Mouse (Mus musculus): ENCODE results near the gene Ccdc12. TPM values are rescaled to one million over a fixed set of nuclear protein-coding genes. Genes with fewer than 3 reads are reported as not detected.

Ccdc12 gene
- polyA plus RNA-seq, 1 experiment from 2014 or later = 147 TPM

GRCm38 (mm10) chr9:110732623-110733022 lies 76.3 kb downstream of the Ccdc12 start:
- H3K27ac ChIP-seq (ENCODE audit: low read length) = peak overlapping the region; percentile 60; the same call in 1 of the 2 replicates
- peak; percentile 94 for ATAC-seq (replicated peaks; ENCODE audit: extremely low read depth, insufficient read depth, low FRiP score)
- H3K27me3 ChIP-seq (ENCODE audit: control insufficient read depth, insufficient read depth, low read length) = peaks cover 3% of the 10 kb centered on the region
- peak overlapping the region; percentile 80 for H3K4me2 ChIP-seq (ENCODE audit: low read depth, low read length)
- peak overlapping the region; percentile 47 for H3K4me3 ChIP-seq (ENCODE audit: low read length)
- peak overlapping the region; percentile 70 for H3K9ac ChIP-seq (ENCODE audit: low read length)
- peaks cover 16% of the 10 kb centered on the region for H3K4me1 ChIP-seq (ENCODE audit: control insufficient read depth, insufficient read depth, low read length)
- no peaks in the 10 kb centered on the region for H3K9me3 ChIP-seq (replicated peaks; ENCODE audit: control insufficient read depth, low read length)
- WGBS = under 1% methylated on average over 26 of the region's 26 CpGs
- H3K36me3 ChIP-seq (ENCODE audit: control insufficient read depth, insufficient read depth) = no peaks in the 10 kb centered on the region

DNA sequence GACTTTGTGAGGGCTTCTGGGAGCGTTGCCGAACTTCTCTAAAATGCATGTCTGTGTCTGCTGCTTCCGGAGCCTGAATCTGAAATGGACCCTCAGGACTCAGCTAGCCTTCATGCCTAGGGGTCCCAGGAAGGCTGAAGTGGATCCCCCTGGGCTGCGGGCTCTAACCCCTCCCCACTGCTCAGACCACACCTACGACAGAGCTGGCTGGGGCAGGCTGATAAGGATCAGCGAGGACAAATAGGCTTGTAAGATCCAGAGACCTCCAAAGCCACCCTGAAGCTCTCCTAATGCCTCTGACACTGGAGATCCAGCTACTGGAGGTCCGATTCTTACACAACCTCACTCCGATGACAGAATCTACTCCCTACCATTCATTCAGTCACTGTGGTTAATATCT lies 76.8 kb downstream of the Ccdc12 start:
- ATAC-seq (replicated peaks; ENCODE audit: extremely low read depth, insufficient read depth, low FRiP score) = 0 out of 2 replicates have a peak, but pooled peaks have one; percentile 9

GRCm38 (mm10) chr9:110734154-110734553 lies 77.9 kb downstream of the Ccdc12 start:
- H3K36me3 ChIP-seq (ENCODE audit: control insufficient read depth, insufficient read depth) = no peaks in the 10 kb centered on the region
- no peak overlapping the region for H3K27ac ChIP-seq (ENCODE audit: low read length)
- H3K9ac ChIP-seq (ENCODE audit: low read length) = no peak overlapping the region
- H3K4me3 ChIP-seq (ENCODE audit: low read length) = no peak overlapping the region
- H3K27me3 ChIP-seq (ENCODE audit: control insufficient read depth, insufficient read depth, low read length) = no peaks in the 10 kb centered on the region
- WGBS = 72% methylated on average over 7 of the region's 7 CpGs
- H3K9me3 ChIP-seq (replicated peaks; ENCODE audit: control insufficient read depth, low read length) = no peaks in the 10 kb centered on the region
- H3K4me2 ChIP-seq (ENCODE audit: low read depth, low read length) = no peak overlapping the region
- H3K4me1 ChIP-seq (ENCODE audit: control insufficient read depth, insufficient read depth, low read length) = peaks cover 16% of the 10 kb centered on the region
- ATAC-seq (replicated peaks; ENCODE audit: extremely low read depth, insufficient read depth, low FRiP score) = no peak

More for the DNA sequence above, 76.8 kb downstream of the Ccdc12 start:
- WGBS = 7% methylated on average over 8 of the region's 8 CpGs
- Histone ChIP-seq H3K36me3 (ENCODE audit: control insufficient read depth, insufficient read depth) (no peaks in the 10 kb centered on the region), H3K4me3 (ENCODE audit: low read length) (peak overlapping the region; percentile 47), H3K27me3 (ENCODE audit: control insufficient read depth, insufficient read depth, low read length) (no peaks in the 10 kb centered on the region), H3K9ac (ENCODE audit: low read length) (peak overlapping the region; percentile 70), H3K4me1 (ENCODE audit: control insufficient read depth, insufficient read depth, low read length) (peaks cover 16% of the 10 kb centered on the region), H3K27ac (ENCODE audit: low read length) (peak overlapping the region; percentile 60; the same call in 1 of the 2 replicates), H3K9me3 (replicated peaks; ENCODE audit: control insufficient read depth, low read length) (no peaks in the 10 kb centered on the region), H3K4me2 (ENCODE audit: low read depth, low read length) (peak overlapping the region; percentile 80)

- H3K9ac ChIP-seq (ENCODE audit: low read length) = peak overlapping the region; percentile 13; the same call in 1 of the 2 replicates
- no peak overlapping the region for H3K4me2 ChIP-seq (ENCODE audit: low read depth, low read length)
- H3K27me3 ChIP-seq (ENCODE audit: control insufficient read depth, insufficient read depth, low read length) = peaks cover 4% of the 10 kb centered on the region; the same call in 1 of the 2 replicates
- peaks cover 16% of the 10 kb centered on the region for H3K4me1 ChIP-seq (ENCODE audit: control insufficient read depth, insufficient read depth, low read length)
- H3K9me3 ChIP-seq (replicated peaks; ENCODE audit: control insufficient read depth, low read length) = no peaks in the 10 kb centered on the region
- WGBS = 53% methylated on average over 9 of the region's 9 CpGs
- no peaks in the 10 kb centered on the region for H3K36me3 ChIP-seq (ENCODE audit: control insufficient read depth, insufficient read depth)
- H3K4me3 ChIP-seq (ENCODE audit: low read length) = no peak overlapping the region
- no peak for ATAC-seq (replicated peaks; ENCODE audit: extremely low read depth, insufficient read depth, low FRiP score)
- no peak overlapping the region for H3K27ac ChIP-seq (ENCODE audit: low read length)
Measured at GRCm38 (mm10) chr9:110736362-110736761, 80.1 kb downstream of the Ccdc12 start.

DNA sequence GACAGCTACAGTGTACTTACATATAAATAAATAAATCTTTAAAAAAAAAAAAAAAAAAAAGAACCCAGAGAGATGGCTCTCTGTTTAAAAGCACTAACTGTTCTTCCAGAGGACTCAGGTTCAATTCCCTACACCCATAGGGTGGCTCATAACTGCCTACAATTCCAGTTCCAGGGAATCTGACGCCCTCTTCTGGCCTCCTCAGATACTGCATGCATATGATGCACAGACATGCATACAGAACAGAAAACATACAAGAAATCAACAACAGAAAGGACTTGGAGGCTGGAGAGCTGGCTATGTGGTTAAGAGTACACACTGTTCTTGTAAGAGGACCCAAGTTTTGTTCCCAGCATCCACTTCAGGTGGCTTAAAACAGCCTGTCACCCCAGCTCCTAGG lies 81.8 kb downstream of the Ccdc12 start:
- no peak overlapping the region for H3K4me2 ChIP-seq (ENCODE audit: low read depth, low read length)
- ATAC-seq (replicated peaks; ENCODE audit: extremely low read depth, insufficient read depth, low FRiP score) = no peak
- no peaks in the 10 kb centered on the region for H3K9me3 ChIP-seq (replicated peaks; ENCODE audit: control insufficient read depth, low read length)

GRCm38 (mm10) chr9:110739961-110740360 lies 83.7 kb downstream of the Ccdc12 start:
- H3K27ac ChIP-seq (ENCODE audit: low read length) = no peak overlapping the region
- peaks cover 3% of the 10 kb centered on the region; the same call in 1 of the 2 replicates for H3K4me1 ChIP-seq (ENCODE audit: control insufficient read depth, insufficient read depth, low read length)
- H3K36me3 ChIP-seq (ENCODE audit: control insufficient read depth, insufficient read depth) = no peaks in the 10 kb centered on the region
- peaks cover 14% of the 10 kb centered on the region for H3K27me3 ChIP-seq (ENCODE audit: control insufficient read depth, insufficient read depth, low read length)
- H3K9me3 ChIP-seq (replicated peaks; ENCODE audit: control insufficient read depth, low read length) = no peaks in the 10 kb centered on the region
- no peak overlapping the region for H3K4me2 ChIP-seq (ENCODE audit: low read depth, low read length)
- ATAC-seq (replicated peaks; ENCODE audit: extremely low read depth, insufficient read depth, low FRiP score) = no peak
- 89% methylated on average over 7 of the region's 7 CpGs for WGBS
- no peak overlapping the region for H3K9ac ChIP-seq (ENCODE audit: low read length)
- H3K4me3 ChIP-seq (ENCODE audit: low read length) = no peak overlapping the region

More for the DNA sequence above, 81.8 kb downstream of the Ccdc12 start:
- 31% methylated on average over 1 of the region's 1 CpGs for WGBS
- no peaks in the 10 kb centered on the region for H3K36me3 ChIP-seq (ENCODE audit: control insufficient read depth, insufficient read depth)
- H3K4me3 ChIP-seq (ENCODE audit: low read length) = no peak overlapping the region
- peaks cover 10% of the 10 kb centered on the region for H3K4me1 ChIP-seq (ENCODE audit: control insufficient read depth, insufficient read depth, low read length)
- peaks cover 4% of the 10 kb centered on the region; the same call in 1 of the 2 replicates for H3K27me3 ChIP-seq (ENCODE audit: control insufficient read depth, insufficient read depth, low read length)
- H3K9ac ChIP-seq (ENCODE audit: low read length) = no peak overlapping the region
- H3K27ac ChIP-seq (ENCODE audit: low read length) = no peak overlapping the region

DNA sequence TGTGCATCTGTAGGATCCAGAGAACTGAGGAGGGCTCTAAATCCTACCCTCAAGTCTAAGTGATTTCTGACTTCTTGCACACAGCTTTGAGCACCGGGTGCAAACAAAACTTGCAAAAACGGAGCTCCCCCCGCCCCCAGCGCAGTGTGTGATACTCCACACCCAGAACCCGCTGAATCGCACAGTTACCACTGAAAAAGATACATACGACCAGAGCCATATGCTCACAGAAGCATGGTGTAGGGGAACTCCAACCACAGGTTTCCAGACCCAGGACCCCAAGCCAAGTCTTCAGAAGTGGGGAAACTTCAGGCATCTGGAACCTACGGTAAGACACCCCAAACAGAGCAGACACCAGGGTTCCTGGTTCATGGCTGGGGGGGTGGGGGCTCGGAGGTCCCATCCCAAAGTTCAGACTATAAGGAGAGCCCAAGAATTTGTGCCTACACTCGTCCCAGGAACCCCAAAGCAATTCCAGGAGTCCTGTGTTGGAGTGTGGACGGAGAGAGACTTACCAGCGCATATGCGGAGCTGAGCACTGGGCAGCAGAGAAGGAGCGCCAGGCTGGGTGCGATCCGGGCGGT lies 85.5 kb downstream of the Ccdc12 start, which contains the start of gene Myl3:
TSS of gene Myl3 (plus strand) at position 151 of the 584 bp plus-strand sequence.
- 9% methylated on average over 17 of the region's 17 CpGs for WGBS
- peak within 1 kb of the TSS; percentile 86 for H3K9ac ChIP-seq (ENCODE audit: low read length)
- H3K4me3 ChIP-seq (ENCODE audit: low read length) = peak within 1 kb of the TSS; percentile 65
- ATAC-seq (replicated peaks; ENCODE audit: extremely low read depth, insufficient read depth, low FRiP score) = no peak
- no peaks in the 10 kb centered on the region for H3K36me3 ChIP-seq (ENCODE audit: control insufficient read depth, insufficient read depth)
- peak within 1 kb of the TSS; percentile 72; the same call in 1 of the 2 replicates for H3K27ac ChIP-seq (ENCODE audit: low read length)
- H3K4me2 ChIP-seq (ENCODE audit: low read depth, low read length) = peak within 1 kb of the TSS; percentile 73
- no peaks in the 10 kb centered on the region for H3K9me3 ChIP-seq (replicated peaks; ENCODE audit: control insufficient read depth, low read length)
- H3K4me1 ChIP-seq (ENCODE audit: control insufficient read depth, insufficient read depth, low read length) = peaks cover 10% of the 10 kb centered on the region; the same call in 1 of the 2 replicates
- H3K27me3 ChIP-seq (ENCODE audit: control insufficient read depth, insufficient read depth, low read length) = peaks cover 16% of the 10 kb centered on the region

- peaks cover 16% of the 10 kb centered on the region for H3K27me3 ChIP-seq (ENCODE audit: control insufficient read depth, insufficient read depth, low read length)
- peak overlapping the region; percentile 65 for H3K4me3 ChIP-seq (ENCODE audit: low read length)
- peaks cover 10% of the 10 kb centered on the region; the same call in 1 of the 2 replicates for H3K4me1 ChIP-seq (ENCODE audit: control insufficient read depth, insufficient read depth, low read length)
- WGBS = under 1% methylated on average over 43 of the region's 71 CpGs
- H3K9ac ChIP-seq (ENCODE audit: low read length) = peak overlapping the region; percentile 86
- no peaks in the 10 kb centered on the region for H3K9me3 ChIP-seq (replicated peaks; ENCODE audit: control insufficient read depth, low read length)
- peak; percentile 58 for ATAC-seq (replicated peaks; ENCODE audit: extremely low read depth, insufficient read depth, low FRiP score)
- peak overlapping the region; percentile 72 for H3K27ac ChIP-seq (ENCODE audit: low read length)
- H3K36me3 ChIP-seq (ENCODE audit: control insufficient read depth, insufficient read depth) = no peaks in the 10 kb centered on the region
- peak overlapping the region; percentile 73 for H3K4me2 ChIP-seq (ENCODE audit: low read depth, low read length)
Measured at GRCm38 (mm10) chr9:110742295-110742950, 86.1 kb downstream of the Ccdc12 start.

GRCm38 (mm10) chr9:110742951-110743455 lies 86.7 kb downstream of the Ccdc12 start:
- Histone ChIP-seq H3K9me3 (replicated peaks; ENCODE audit: control insufficient read depth, low read length) (no peaks in the 10 kb centered on the region), H3K4me1 (ENCODE audit: control insufficient read depth, insufficient read depth, low read length) (peaks cover 10% of the 10 kb centered on the region; the same call in 1 of the 2 replicates), H3K9ac (ENCODE audit: low read length) (peak overlapping the region; percentile 86), H3K27ac (ENCODE audit: low read length) (peak overlapping the region; percentile 72), H3K36me3 (ENCODE audit: control insufficient read depth, insufficient read depth) (no peaks in the 10 kb centered on the region), H3K27me3 (ENCODE audit: control insufficient read depth, insufficient read depth, low read length) (peaks cover 16% of the 10 kb centered on the region), H3K4me3 (ENCODE audit: low read length) (peak overlapping the region; percentile 65), H3K4me2 (ENCODE audit: low read depth, low read length) (peak overlapping the region; percentile 73)
- peak; percentile 30 for ATAC-seq (replicated peaks; ENCODE audit: extremely low read depth, insufficient read depth, low FRiP score)
- whole genome bisulfite sequencing = under 1% methylated on average over 47 of the region's 49 CpGs

Measured in heart, embryonic 16.5 days (tissue).